Mouse (Mus musculus): ENCODE measurements around the gene Crb2.

Crb2 gene

DNA sequence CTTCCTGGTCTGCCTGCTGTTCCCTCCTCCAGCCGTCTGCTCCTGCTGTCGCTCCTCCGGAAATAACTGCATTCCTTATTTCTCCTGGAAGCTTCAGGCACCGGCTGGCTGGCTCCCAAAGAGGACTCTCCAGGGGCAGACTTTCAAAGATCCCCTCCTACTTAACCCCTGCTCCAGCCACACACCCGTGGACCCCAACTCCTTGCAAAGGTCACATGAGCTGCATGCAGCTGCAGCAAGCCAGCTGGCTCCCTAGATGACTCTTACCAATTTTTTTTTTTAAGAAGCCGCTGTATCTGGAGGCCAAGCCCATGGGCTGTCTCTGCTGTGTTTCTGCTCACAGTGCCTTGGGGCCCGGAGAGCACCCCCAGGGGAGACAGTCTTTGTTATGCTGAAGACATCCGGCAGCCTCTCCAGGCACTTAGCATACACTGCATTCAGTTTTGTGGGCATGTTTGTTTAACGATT, 8.9 kb upstream of the Crb2 start:
- DNase-seq (ENCODE audit: low spot score): no peak

DNA sequence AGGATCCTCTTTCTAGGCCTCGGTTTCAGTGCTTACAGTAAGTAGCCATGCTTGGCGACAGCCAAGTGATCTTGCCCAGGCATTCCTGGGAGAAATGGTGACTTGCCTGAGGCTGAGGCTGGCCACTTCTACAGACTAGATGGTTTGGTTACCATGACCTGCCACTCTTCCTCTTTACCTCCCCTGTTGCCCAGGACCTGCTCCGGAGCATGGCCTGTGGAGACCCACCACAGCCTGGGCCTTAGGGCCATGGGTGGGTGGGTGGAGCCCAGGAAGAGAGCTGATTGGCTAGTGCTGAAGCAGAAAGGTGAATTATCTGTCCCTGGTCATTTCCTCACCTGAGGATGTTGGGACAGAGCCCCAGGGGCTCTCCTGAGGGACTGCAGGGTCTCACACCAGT, 8.3 kb upstream of the Crb2 start:
- DNase-seq (ENCODE audit: low spot score): no peak

DNA sequence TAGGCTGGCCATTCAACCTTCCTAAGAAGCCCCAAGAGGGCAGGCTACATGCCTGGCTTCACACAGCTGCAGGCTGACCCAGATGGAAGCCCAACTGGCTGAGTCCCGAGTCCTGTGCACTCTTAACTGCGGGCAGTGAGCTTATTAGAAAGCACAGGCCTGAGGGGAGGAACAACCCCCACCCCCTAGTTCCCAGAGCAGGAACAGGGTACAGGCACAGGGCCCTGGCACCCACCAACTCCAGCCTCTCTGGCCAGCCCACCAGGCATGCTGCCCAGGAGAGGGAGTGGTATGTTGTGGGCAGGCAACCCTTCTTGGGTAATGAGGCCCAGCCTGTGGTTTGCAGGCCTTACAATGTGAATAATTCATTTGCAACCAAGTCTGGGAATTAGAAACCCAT, 7.1 kb upstream of the Crb2 start:
- peak; percentile 46 for DNase-seq (ENCODE audit: low spot score)

DNA sequence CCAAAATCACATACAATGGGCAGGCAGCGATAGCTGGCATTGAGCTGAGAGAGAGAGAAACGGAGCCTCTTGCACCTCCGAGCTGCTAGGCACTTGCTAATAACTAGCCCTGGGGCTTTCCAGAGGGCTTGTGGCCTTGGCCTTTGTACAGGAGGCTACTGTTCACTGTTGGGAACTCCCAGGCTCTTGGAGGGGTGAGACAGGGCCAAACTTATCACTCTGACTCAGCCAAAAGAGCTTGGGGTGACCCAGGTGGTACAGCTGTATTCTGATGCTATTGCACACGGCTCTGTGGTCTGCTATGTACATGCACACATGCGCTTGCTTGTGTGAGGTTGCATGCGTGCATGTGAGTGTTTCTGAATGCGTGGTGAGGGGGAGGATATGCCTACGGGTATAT, 6.3 kb upstream of the Crb2 start:
- no peak for DNase-seq (ENCODE audit: low spot score)

DNA sequence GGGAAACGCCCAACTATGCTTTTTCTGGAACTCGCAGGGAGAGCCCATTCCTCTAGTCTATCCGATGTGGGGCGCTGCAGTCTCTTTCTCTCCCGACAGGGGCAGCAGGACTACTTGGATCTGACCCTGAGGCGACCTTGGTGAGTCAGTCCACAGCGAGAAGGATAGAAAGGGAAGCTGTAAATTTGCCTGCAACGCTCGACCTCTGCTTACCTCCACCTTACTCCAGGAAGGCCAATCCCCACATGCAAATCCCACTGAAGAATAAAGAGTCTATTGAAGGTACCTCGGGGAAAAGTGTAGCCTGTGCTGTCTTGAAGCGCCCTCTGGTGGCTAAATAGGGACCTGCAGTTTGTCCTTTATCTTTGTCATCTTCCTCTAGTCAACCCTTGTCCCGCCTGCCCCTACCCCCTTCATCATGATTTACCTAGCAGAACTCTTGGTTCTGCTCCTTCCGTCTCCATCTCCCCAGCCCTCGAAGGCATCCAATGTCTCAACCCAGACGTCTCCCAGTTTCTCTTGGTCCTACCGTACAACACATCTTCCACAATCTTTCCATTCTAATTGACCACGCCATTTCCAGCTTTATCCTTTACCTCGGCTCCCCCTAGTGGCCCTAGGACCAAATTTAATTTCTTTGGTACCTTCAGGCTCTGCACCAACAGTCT, 4.3 kb upstream of the Crb2 start:
- DNase-seq (ENCODE audit: low spot score): peak; percentile 89

DNA sequence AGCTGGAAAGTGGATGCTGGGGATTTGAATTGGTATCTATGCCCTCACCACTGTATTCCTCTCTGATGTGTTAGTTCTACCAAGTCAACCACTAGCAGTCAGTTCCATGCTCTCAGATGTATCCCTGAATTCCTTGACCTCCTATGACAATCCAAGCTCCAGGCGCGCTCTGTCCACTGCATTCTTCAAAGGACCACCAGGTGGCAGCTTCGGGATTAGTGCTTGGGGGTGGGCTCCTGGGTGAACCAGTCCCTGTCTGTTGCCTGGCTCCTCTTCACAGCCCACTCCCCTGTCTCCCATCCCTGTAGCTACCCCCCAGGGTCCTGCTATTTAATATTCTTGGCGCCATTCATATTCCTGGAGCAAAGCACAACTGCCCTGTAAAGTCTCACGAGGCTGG, 1.5 kb upstream of the Crb2 start:
- DNase-seq (ENCODE audit: low spot score): no peak

DNA sequence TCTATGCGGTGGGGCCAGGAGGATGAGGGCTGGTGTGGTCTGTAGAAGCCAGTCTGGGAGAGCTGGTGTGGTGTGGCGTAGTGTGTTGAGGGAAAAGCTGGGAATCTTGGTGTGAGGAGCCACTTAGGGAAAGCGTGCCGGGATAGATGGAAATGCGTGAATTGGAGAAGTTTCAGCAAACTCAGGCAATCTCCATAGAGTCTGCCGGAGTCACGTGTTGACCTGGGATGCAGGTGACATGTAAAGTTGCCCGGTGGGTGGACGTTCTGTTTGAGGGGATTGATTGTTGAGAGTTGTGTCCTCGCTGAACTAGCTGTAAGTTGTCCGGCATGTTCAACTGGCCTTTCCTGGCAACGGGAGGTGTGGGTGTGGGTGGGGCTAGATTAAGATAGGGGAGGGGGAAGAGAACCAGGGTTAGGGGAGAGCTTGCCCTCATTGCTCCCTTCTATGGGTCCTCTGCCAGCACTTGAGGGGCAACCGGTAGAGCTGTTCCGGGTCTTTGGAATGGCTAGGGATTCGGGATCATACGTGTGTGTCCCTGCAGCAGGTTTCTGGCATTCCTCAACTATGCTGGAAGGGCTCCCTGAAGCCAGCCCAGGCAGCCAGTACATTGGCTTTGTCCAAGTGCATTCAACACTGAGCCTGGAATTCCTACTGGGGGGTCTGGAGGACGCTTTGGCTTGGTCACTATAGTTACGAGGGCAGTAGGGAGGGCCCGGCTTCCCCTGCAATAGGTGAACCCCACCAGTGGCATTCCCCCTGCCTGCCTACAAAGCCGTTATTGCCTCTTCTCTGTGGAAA, 762 bp downstream of the Crb2 start:
- no peak for DNase-seq (ENCODE audit: low spot score)

DNA sequence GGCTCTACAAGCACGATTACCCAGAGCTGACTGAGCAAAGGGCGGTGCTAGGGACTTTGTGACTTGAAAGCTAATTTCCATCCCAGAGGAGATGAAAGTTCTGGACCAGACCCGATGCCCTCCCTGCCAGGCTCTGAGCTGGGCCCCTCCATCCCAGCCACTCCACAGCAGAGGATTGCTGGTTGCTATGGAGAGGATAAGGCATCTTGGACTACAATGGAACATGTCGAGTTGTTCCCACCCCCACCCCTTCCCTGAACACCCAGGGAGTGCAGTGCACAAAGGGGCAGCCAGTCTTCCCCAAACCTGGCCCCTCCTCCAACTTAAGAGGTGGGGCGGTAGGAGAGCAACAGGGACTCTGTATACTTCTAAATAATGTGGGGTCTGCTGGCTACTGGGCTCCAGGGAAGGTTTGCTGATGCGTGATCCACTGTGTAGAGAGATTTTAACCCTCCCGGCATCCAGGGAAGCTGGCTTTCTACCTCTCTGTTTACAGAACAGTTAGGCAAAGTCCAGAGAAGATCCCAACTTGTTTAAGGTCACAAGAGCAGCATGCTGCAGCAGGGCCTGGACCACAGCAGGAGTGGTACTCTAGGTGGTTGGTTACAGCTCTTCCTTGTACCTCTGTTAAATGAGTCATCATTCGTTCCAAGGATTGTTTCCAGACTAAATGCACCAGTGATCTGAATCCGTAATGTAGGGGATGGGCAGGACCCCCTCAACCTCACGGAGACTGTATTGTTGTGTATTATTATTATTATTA, 2.1 kb downstream of the Crb2 start:
- DNase-seq (ENCODE audit: low spot score): no peak

DNA sequence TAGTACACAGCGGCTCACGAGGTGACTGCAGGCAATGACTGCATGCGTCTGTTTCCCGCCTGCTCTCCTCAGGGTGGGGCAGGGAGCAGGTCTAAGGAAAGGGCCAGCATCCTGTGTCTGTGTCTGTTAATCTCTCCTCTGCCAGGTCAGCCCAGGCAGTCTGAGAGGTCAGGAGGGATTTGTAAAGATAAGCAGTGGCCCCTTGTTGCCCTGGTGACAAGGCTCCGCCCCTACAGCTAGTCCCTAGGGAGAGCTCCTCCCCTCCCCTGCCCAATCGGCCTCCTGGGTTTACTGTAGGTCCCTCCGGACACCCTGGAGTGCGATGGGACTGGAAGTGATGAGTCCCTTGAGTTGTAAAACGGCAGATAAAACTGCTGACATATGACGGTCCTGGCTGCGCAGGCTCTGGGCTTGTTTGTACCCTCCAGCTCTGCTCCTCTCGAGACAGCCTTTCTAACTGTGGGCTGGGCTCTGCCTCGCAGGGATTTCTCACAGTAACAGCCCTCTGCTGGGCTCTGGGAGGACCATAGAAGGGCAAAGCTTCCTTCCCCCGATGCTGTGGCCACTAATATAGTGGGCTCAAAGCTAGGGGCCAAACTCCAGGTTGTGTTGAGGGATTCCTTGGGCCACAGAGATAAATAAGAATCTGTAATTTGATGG, 4.4 kb downstream of the Crb2 start:
- DNase-seq (ENCODE audit: low spot score): no peak

DNA sequence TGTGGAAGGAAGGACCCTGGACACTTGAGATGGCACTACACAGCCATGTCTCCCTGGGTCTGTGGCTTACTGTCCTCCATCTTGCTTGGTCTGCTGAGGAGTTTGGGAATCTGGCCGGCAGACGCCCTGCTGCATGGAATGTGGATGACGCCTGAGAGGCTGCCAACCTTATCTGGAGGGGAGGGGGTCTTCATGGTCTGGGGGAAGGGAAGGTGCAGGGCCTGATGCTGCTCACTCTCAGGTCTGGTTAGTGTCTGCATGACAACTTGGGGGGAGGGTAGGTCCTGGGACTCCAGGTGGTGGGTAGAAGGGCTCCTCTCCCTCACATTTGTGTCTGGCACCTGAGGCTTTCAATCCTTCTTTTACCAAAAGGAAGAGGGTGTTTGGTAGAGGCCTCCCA, 5.4 kb downstream of the Crb2 start:
- DNase-seq (ENCODE audit: low spot score): no peak

DNA sequence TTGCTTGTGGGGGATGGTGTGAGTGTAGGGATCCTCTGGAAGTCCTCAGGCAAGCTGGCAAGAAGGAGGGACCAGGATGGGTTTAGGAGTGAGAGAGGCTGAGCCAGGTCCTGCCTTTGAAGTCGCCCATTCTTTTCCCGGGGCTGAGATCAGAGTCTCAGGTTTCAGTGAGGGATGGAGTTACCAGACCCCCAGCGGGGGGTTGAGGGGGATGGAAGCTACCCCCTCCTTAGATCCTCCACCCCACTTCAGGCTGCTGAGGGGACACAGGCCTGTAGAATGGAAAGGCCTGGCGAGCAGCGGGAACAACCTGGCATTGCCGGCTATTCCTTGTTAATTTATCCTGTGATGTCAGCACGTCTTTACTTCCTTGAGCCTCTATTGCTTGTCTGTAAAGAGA, 6.0 kb downstream of the Crb2 start:
- no peak for DNase-seq (ENCODE audit: low spot score)

DNA sequence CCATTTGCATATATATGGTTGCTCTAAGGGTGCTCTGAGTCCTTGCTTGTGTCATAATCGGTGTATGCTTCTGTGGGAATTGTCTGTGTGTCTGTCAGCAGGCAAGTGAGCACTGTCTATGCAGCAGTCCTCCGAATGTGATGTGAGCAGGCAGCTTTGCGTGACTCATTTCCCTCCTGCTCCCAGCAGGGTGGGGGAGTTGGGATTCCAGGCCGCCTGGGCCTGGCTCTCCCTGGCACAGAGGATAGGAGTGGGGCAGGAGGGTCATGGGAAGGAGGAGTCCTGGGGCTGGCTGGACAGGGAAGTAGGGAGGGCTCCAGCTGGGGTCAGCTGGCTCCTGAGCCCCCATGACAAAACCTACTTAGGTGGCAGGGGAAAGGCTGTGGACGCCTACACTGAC, 8.4 kb downstream of the Crb2 start:
- no peak for DNase-seq (ENCODE audit: low spot score)

DNA sequence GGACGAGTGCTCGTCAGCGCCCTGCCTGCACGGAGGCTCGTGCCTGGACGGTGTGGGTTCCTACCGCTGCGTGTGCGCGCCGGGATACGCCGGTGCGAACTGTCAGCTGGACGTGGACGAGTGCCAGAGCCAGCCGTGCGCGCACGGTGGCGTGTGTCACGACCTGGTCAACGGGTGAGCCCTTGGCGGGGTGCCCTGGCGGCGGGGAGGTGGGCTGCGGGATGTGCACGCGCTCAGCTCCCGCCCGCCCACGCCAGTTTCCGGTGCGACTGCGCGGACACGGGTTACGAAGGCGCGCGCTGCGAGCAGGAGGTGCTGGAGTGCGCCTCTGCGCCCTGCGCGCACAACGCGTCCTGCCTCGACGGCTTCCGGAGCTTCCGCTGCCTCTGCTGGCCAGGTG, 10.4 kb downstream of the Crb2 start:
- no peak for DNase-seq (ENCODE audit: low spot score)

DNA sequence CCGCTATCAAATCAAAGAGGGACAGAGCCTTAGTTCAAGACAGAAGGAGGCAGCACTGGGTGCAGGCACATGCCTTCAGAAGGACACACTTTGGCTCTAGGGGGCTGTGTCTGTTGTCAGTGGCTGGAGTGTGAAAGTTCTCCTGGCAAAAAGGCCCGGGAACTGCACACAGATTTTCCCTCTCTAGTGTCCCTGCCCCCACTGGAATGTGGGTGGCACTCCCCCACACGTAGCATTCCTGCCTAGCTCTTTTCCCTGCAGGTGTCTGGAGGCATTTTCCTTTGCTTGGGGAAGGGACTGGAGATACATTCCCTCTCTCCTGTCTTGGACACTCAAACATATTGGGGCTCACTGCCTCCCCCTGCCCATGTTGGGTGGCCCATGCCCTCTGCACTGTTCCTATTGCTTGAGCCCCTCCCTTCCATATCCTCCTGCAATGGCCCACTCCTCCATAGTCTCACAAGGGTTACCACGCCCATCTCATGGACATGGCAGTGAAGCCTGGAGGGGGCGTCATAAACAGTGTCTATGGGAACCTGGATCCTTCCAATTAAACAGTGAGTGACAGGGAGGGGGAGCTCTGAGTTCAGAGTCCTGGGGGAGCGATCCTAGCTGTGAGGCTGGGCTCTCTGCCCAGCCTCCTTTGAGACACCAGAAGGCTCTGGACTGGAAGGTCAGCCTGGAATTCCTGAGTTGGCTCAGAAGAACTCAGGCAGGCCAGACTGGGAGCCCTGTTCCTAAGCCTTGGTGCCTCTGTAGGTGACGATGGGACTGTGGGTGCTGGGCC, 12.3 kb downstream of the Crb2 start:
- no peak for DNase-seq (ENCODE audit: low spot score)

DNA sequence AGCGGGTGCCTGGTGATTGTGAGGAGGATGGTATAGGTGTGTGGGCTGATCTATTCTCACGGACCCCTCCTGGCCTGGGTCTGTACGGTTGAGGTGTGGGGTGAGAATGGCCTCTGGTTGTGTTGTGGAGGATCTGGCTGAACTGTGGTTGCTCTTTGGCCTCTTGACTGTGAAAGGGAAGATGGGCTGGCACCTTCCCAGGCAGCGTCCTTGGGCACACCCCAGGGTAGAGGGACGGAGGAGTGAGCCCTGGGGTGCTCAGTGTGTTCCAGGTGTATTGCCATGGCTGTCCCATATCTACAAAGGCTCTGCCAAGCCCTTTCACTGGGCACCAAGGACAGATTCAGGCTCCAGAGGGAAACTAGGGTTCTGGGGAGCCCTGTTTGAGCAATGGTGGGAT, 13.0 kb downstream of the Crb2 start:
- no peak for DNase-seq (ENCODE audit: low spot score)

DNA sequence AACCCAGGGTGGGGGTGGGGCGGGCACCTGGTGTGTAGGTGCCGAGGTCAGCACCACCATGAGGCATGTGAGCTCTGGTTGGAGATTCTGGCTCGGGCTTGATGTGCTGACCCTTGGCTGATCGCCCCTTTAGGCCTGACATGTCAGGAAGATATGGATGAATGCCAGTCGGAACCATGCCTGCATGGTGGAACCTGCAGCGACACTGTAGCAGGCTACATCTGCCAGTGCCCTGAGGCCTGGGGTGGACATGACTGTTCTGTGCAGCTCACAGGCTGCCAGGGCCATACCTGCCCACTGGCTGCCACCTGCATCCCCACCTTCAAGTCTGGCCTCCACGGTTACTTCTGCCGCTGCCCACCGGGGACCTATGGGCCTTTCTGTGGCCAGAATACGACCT, 13.9 kb downstream of the Crb2 start:
- no peak for DNase-seq (ENCODE audit: low spot score)

DNA sequence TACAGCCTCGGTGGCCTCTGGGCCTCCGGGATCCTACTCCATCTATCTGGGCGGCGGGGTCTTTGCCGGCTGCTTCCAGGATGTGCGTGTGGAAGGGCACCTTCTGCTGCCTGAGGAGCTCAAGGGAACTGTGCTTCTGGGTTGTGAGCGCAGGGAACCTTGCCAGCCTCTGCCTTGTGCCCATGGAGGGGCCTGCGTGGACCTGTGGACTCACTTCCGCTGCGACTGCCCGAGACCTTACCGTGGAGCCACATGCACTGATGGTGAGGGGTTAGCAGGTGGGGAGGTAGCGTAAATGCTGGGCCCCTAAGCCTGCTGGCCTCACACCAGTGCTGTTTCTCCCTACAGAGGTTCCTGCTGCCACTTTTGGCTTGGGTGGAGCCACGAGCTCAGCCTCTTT, 14.7 kb downstream of the Crb2 start:
- no peak for DNase-seq (ENCODE audit: low spot score)

DNA sequence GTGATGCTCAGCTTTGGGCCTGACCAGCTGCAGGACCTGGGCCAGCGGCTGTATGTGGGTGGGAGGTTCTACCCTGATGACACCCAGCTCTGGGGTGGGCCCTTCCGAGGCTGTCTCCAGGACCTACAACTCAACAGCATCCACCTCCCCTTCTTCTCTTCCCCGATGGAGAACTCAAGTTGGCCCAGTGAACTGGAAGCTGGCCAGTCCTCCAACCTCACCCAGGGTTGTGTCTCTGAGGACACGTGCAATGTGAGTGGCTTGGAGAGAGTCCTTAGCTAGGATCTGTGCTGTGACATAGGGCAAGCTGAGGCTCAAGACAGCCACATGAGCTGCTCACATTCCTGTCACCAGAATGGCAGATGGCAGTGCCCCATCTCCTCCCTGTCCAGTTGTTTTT, 15.3 kb downstream of the Crb2 start:
- DNase-seq (ENCODE audit: low spot score): no peak

DNA sequence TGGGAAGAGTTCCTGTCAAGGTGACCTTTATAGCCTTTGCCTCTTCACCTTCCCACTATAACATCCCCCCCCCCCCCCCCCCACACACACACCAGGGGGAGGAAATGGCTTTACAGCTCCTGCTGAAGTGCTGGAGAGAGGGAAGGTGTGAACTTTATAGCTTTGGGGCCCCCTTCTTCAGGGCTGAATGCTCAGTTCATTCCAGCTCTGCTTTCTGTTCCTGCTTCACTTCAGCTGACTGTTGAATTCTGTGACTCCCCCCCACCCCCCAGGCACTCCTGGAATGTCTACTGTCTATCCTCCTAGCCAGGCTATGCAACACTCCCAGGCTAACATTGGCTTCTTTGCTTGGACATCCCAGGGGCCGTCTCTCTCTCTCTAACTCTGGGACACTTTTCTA, 20.0 kb downstream of the Crb2 start:
- no peak for DNase-seq (ENCODE audit: low spot score)

DNA sequence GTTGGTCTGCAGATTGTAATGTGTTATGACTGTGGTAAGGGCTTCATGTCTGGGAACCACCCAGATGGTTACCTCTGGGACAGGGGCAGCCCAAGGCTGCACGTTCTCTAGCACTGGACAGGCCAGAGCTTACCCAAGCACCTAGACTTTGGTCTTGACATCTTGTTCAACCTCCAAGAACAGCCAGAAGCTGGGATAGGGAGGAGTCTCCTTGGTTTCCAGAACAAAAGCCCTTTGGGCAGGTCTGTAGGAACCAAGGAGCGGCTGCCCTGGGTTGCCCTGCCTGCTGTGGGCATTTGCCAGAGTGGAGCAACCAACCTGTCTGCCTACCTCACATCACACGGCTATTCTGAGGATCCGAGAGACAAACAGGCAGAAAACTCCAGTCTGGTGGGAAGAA, 21.0 kb downstream of the Crb2 start:
- no peak for DNase-seq (ENCODE audit: low spot score)

DNA sequence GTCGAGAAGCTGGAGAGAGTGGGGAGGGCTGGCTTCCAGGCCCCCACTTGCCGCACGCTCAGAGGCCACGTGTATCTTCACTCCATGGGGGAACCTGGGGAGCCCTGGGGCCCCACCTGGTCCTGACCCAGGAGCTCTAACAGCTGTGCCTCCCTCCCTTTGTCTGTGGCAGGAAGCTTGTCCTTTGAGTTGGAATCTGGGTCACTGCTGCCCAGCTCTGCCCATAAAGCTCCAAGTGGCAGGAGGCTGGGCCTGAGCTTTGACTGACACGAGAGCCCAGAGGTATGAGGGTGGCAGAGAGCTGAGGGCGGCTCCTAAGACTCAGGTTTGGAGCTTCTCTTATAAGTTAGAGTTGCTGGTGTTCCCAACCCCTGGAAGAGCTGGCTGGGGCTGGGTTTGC, 23.1 kb downstream of the Crb2 start:
- no peak for DNase-seq (ENCODE audit: low spot score)

DNA sequence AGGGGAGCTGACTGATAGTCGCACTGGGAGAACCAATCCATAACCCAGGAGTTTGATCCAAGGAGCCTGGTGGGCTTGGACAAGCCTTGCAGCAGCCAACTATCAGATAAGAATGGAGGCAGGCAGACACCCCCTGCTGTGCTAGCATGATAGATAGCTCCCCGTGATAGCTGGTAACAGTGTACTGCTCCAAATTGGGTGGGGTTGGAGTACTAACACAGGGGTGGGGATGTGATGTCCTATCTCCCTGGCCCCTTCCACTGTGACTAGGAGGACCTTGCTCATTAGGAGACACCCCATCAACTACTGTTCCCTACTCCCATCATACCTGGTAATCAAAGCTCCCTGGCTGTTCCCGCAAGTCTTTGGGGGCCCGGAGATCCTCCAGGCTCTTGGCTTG, 25.6 kb downstream of the Crb2 start:
- no peak for DNase-seq (ENCODE audit: low spot score)

Measured in left cerebral cortex, adult 11 months (tissue).